Mouse (Mus musculus) hindbrain, postnatal 0 days (tissue): ENCODE data around the gene Rab19. TPM values are rescaled to one million over a fixed set of nuclear protein-coding genes. Genes with fewer than 3 reads are reported as not detected.

Experiments
- ATAC-seq: fragments of 200-750 bp; cut with Nextera tagmentation; 2 replicates; pipeline ENCODE4 v1.8.0; 2017; ENCODE audit warnings: mild to moderate bottlenecking, moderate TSS enrichment, moderate library complexity
- DNase-seq: peaks from one replicate; pipeline ENCODE4 v3.0.0-alpha.2; 2015; ENCODE audit warnings: low spot score
- H3K27ac ChIP-seq: fragments of 300-500 bp; sonication (generic); 2 replicates; pipeline ENCODE4 v1.5.1; 2014; ENCODE audit warnings: mild to moderate bottlenecking
- H3K27me3 ChIP-seq: fragments of 300-500 bp; sonication (generic); 2 replicates; pipeline ENCODE4 v1.6.1; 2014; ENCODE audit warnings: low read length, mixed read lengths; ENCODE audit not compliant: insufficient read depth
- H3K36me3 ChIP-seq: fragments of 300-500 bp; sonication (generic); 2 replicates; pipeline ENCODE4 v1.6.1; 2014; ENCODE audit warnings: low read length, mixed read lengths; ENCODE audit not compliant: insufficient read depth
- H3K4me1 ChIP-seq: fragments of 300-500 bp; sonication (generic); 2 replicates; pipeline ENCODE4 v1.6.1; 2014; ENCODE audit warnings: antibody characterized with exemption, low read length, mixed read lengths; ENCODE audit not compliant: insufficient read depth
- H3K4me2 ChIP-seq: fragments of 300-500 bp; sonication (generic); 2 replicates; pipeline ENCODE4 v1.6.1; 2014; ENCODE audit warnings: low read depth, mild to moderate bottlenecking, low read length, moderate library complexity, mixed read lengths
- H3K4me3 ChIP-seq: fragments of 300-500 bp; sonication (generic); 2 replicates; pipeline ENCODE4 v1.5.1; 2014; ENCODE audit warnings: low read length
- H3K9ac ChIP-seq: fragments of 300-500 bp; sonication (generic); replicated peaks from 2 replicates; pipeline ENCODE4 v1.6.1; 2014; ENCODE audit warnings: mild to moderate bottlenecking, low read length, moderate library complexity, mixed read lengths
- H3K9me3 ChIP-seq: fragments of 300-500 bp; sonication (generic); 2 replicates; pipeline ENCODE4 v1.6.1; 2016; ENCODE audit warnings: low read length, mixed read lengths
- CTCF ChIP-seq: IDR thresholded peaks from 2 replicates; pipeline ENCODE4 v1.5.1; 2016; ENCODE audit warnings: antibody characterized with exemption, control low read depth, low read depth
- WGBS: fragments of 180-500 bp; shearing (Covaris S2); extraction: QIAGEN DNeasy Blood & Tissue Kit; methylation state at CpG from one replicate; pipeline ENCODE4 v1.1.7; 2014; 5-methylcytosine and 5-hydroxymethylcytosine counted together
- polyA plus RNA-seq: library from polyadenylated mRNA; unstranded; fragments of >200 nt; fragmentation: Nextera tagmentation; extraction: Ambion mirVana; gene quantifications from 2 replicates; pipeline ENCODE4 v1.2.1, GENCODE M21; 2015
- total RNA-seq: library from RNA; depleted of rRNA; stranded (reverse); fragments of >200 nt; gene quantifications from 2 replicates; pipeline ENCODE4 v1.2.3, GENCODE M21; 2014; rRNA removed

Rab19 gene
- total RNA-seq: 0.47 TPM in 1 of 2 replicates, not detected in the other
- polyA plus RNA-seq: 0.33 and 0.58 TPM in 2 replicates

DNA sequence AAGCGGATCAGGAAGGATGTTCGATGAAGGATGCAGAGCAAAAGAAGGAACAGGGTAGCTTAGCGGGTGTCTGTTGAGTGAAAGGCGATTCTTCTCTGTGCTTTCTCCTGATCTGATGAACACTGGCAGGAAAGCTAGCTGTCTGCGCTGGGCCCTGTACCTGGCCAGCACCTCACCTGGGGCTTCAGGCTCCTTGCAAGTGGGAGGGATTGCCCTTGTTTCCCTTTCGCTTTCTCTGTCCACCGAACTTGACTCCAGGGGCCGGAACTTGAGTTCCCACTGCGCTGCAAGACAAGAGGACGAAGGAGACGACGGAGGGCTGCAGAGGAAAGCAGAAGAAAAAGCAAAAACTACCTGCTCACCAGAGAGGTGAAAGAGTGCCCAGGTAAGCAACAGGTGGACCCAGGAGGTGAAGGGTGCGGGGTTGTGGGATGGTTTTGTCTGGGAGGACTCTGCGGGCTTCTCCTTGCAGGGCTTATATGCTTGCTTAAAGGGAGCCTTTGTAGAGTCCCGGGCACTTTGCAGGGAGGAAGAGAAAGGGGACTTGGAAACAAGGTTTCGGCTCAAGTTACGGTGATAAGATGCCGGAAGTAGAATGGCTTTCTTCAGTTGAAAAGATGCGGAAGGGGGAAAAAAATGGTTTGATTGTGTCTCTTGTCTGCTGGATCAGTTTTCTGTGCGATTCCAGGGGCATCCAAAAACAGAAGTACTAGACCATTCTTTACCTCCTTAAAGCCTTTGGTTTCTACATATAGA lies at the start of gene Rab19:
Gene Rab19, plus strand, starts transcription at position 51 of the 756 bp plus-strand sequence.
- DNase-seq: no peak
- Histone ChIP-seq H3K27me3 (no peaks in the 10 kb centered on the region), H3K9ac (no peak within 1 kb of the TSS), H3K9me3 (no peaks in the 10 kb centered on the region), H3K36me3 (no peaks in the 10 kb centered on the region), H3K4me1 (0 out of 2 replicates have a peak, but pooled peaks cover 3% of the 10 kb centered on the region), H3K4me2 (peak within 1 kb of the TSS; percentile 55), H3K4me3 (peak within 1 kb of the TSS; percentile 27), H3K27ac (no peak within 1 kb of the TSS)
- ATAC-seq: no peak
- WGBS: 12% methylated on average over 20 of the region's 20 CpGs
- no peak for TF ChIP-seq CTCF

DNA sequence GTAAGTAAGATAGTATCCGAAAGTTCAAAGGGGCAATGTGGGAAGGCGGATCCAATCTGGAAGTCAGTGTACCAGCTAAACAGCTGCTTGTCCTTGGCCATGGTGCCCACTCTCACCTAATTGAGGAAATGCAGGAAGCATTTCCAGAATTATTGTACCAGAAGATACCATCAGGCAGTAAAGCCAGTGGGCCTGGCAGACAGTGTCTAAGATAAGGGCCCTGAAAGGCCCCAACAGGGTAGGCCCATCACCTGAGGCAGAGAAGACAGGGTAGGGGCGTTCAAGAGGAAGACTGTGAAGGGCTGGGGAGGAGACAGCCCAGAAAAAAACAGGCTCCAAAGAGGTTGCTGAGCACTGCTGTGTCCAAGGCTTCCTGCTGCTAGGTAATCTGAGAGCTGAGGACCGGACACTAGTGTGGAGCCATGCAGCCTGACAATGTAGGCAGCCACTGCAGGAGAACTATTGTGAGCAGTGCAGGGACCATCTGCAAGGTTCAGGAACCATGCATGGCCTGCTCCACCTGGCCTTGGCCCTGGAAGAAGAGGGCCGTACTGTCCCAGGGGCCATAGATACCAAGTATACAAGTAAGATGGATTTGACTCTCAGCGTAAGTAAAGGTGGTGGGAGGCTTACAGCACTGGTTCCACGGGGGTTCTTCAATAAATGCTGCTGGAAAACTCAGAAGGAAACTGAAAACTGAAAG lies 48.8 kb upstream of the Rab19 start:
- peaks cover 19% of the 10 kb centered on the region for H3K36me3 ChIP-seq
- ATAC-seq (no peak), DNase-seq (no peak)
- no peaks in the 10 kb centered on the region for H3K4me1 ChIP-seq
- TF ChIP-seq CTCF: no peak
- no peaks in the 10 kb centered on the region for H3K27me3 ChIP-seq
- no peak overlapping the region for H3K4me2 ChIP-seq
- no peak overlapping the region for H3K4me3 ChIP-seq
- H3K9ac ChIP-seq: no peak overlapping the region
- no peak overlapping the region for H3K27ac ChIP-seq
- WGBS: 86% methylated on average over 7 of the region's 7 CpGs
- H3K9me3 ChIP-seq: no peaks in the 10 kb centered on the region

DNA sequence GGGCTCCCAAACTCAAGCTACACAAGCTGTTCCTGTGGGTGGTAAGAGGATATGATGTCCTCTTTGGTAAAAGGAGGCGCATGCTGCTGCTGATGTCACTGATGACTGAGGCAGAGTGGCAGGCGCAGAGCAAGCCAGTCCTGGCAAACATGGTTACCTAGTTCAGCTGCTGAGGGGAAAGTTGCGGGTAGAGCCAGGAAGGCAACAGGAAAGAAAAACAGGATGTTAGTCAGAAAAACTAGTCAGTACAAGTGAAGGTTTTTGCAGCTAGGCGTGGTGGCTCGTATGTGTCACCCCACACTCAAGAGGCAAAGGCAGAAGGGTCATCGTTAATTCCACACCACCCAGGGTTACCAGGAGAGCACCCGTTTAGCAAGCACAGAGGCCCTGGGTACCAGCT lies 46.8 kb upstream of the Rab19 start:
- H3K36me3 ChIP-seq: peaks cover 24% of the 10 kb centered on the region
- H3K27me3 ChIP-seq: no peaks in the 10 kb centered on the region
- no peak for DNase-seq
- 90% methylated on average over 7 of the region's 7 CpGs for WGBS
- H3K9ac ChIP-seq: no peak overlapping the region
- no peak for TF ChIP-seq CTCF
- H3K4me1 ChIP-seq: no peaks in the 10 kb centered on the region
- H3K4me3 ChIP-seq: no peak overlapping the region
- ATAC-seq: no peak
- no peak overlapping the region for H3K4me2 ChIP-seq
- no peak overlapping the region for H3K27ac ChIP-seq
- H3K9me3 ChIP-seq: no peaks in the 10 kb centered on the region

DNA sequence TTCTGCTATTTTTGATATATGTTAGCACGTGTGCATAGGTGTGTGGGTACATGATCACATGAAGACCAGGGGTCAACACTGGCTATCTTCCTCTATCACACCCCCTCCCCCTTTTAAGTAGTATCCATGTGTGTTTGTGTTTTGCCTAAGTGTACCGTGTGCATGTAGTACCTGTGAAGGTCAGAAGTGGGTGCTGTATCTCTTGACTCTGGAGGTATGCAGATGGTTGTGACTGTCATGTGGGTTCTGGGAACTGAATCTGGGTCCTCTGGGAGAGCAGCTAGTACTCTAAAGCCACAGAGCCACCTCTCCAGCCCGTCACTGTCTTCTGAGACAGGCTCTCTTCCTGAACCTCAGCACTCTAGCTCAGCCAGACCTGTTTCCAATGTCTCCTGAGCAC lies 46.1 kb upstream of the Rab19 start:
- TF ChIP-seq CTCF: no peak
- Histone ChIP-seq H3K36me3 (peaks cover 24% of the 10 kb centered on the region), H3K4me3 (no peak overlapping the region), H3K4me1 (no peaks in the 10 kb centered on the region), H3K27me3 (no peaks in the 10 kb centered on the region), H3K4me2 (no peak overlapping the region), H3K9me3 (no peaks in the 10 kb centered on the region), H3K27ac (no peak overlapping the region), H3K9ac (no peak overlapping the region)
- ATAC-seq: no peak
- no peak for DNase-seq
- 97% methylated on average over 3 of the region's 3 CpGs for WGBS

DNA sequence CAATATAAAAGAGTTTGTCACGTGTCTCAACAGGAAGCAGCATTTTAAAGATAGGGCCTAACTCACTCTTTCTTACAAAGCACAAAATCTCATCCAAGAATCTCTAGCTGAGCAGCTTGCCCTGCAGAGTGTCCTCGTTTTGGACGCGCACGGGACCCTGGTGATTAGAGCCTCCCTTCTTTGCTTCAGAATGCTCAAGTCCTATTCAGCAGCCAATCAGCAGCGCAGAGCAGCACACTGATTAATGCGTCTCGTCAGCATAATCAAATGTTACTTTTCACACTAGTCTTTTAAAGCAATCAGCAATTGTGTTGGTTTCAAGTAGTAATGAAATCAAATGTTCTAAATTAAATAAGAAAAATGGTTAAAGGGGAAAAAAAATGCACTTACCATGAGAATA lies 42.6 kb upstream of the Rab19 start:
- no peaks in the 10 kb centered on the region for H3K9me3 ChIP-seq
- no peak overlapping the region for H3K4me3 ChIP-seq
- no peak for ATAC-seq
- no peak overlapping the region for H3K4me2 ChIP-seq
- no peaks in the 10 kb centered on the region for H3K27me3 ChIP-seq
- WGBS: 77% methylated on average over 8 of the region's 8 CpGs
- H3K27ac ChIP-seq: no peak overlapping the region
- no peak overlapping the region for H3K9ac ChIP-seq
- H3K4me1 ChIP-seq: no peaks in the 10 kb centered on the region
- DNase-seq: no peak
- no peak for TF ChIP-seq CTCF
- H3K36me3 ChIP-seq: peaks cover 34% of the 10 kb centered on the region

DNA sequence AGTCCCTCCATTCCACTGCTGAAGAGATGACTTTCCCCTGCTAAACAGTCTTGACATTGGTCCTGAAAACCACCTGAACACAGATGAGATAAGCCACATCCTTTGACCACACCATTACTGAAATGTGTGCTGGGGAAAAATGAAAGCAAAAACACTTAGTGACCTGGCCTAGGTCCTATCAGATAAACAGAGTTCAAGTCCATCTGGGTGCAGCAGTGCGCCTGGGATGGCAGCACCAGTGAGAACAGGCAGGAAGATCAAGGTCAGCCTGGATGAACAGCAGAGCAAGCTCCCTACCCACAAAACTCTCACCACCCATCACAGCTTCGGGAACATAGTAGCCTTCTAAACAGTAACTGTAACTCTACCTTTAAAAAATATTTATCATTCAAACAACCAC lies 39.2 kb upstream of the Rab19 start:
- no peaks in the 10 kb centered on the region for H3K27me3 ChIP-seq
- 87% methylated on average over 2 of the region's 2 CpGs for WGBS
- no peak for TF ChIP-seq CTCF

DNA sequence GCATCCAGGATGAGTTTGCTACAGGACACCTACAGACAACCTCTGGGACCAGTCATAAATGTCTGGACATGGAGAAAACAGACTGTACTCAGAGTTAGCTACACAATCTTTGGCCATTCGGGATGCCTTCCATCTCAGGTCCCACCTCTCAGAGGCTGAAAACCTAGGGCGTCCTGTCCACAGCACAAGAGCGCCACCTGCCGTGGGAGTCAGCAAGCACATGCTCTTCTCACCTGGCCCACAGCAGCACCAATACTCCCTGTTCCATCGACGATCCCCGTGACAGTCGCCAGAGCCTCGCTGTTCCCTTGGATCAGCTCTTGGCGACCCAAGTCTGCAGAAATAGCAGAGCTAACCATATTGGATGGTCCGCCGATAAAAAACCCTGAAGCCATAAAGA lies 37.0 kb upstream of the Rab19 start:
- peak; percentile 99 for TF ChIP-seq CTCF
- Histone ChIP-seq H3K9ac (no peak overlapping the region), H3K4me3 (no peak overlapping the region), H3K36me3 (peaks cover 25% of the 10 kb centered on the region), H3K27ac (no peak overlapping the region), H3K4me1 (no peaks in the 10 kb centered on the region), H3K4me2 (no peak overlapping the region), H3K27me3 (no peaks in the 10 kb centered on the region), H3K9me3 (no peaks in the 10 kb centered on the region)
- DNase-seq (peak; percentile 89), ATAC-seq (peak; percentile 87)
- WGBS: 18% methylated on average over 12 of the region's 12 CpGs

More for the DNA sequence above, 39.2 kb upstream of the Rab19 start:
- H3K4me3 ChIP-seq: no peak overlapping the region
- no peak overlapping the region for H3K4me2 ChIP-seq
- H3K4me1 ChIP-seq: no peaks in the 10 kb centered on the region
- ATAC-seq: no peak
- no peak for DNase-seq
- no peak overlapping the region for H3K9ac ChIP-seq
- no peaks in the 10 kb centered on the region for H3K9me3 ChIP-seq
- peaks cover 22% of the 10 kb centered on the region for H3K36me3 ChIP-seq
- no peak overlapping the region for H3K27ac ChIP-seq
